Mouse (Mus musculus): Measurements from ENCODE around the gene Chrna3.

GRCm38 (mm10) chr9:55009692-55010091 is 16.7 kb downstream of the Chrna3 start:
- TF ChIP-seq CTCF (IDR thresholded peaks at IDR 0.05; ENCODE audit: borderline replicate concordance, control insufficient read depth, extremely low read depth, insufficient read depth, low read length, poor library complexity), result no peak
- no peak for TF ChIP-seq POLR2A (IDR thresholded peaks at IDR 0.05; ENCODE audit: control insufficient read depth, extremely low read depth, insufficient read depth, low read length, poor library complexity)

Measured in thymus, adult 2 months (tissue).